Mouse (Mus musculus) MEL (cell line): ENCODE measurements around the gene Crk. TPM values are rescaled to one million over a fixed set of nuclear protein-coding genes. Genes with fewer than 3 reads are reported as not detected.

Source experiments
- DNase-seq: peaks from one replicate; pipeline ENCODE4 v3.0.0; 2011; ENCODE audit warnings: low read depth, low spot score
- H3K27ac ChIP-seq: 2 replicates; pipeline ENCODE4 v1.5.1; 2012; ENCODE audit warnings: low read depth, mild to moderate bottlenecking, control low read depth, low read length, moderate library complexity; ENCODE audit not compliant: control insufficient read depth
- H3K27me3 ChIP-seq, 2 experiments: fragments of 150-350 bp in 1 of 2; sonication (generic) in 1 of 2; 2 replicates each; pipeline ENCODE4 v1.6.1; 2012; ENCODE audit warnings: low read length in 2 of 2, mild to moderate bottlenecking in 2 of 2, improper control_type of control experiment in 1 of 2, moderate library complexity in 1 of 2; ENCODE audit not compliant: insufficient read depth in 2 of 2, control insufficient read depth in 1 of 2
- H3K36me3 ChIP-seq, 2 experiments: 2 replicates each; pipeline ENCODE4 v1.6.1; 2012 to 2014; ENCODE audit warnings: low read length in 2 of 2, improper control_type of control experiment in 1 of 2, inconsistent platforms in 1 of 2, mild to moderate bottlenecking in 1 of 2; ENCODE audit not compliant: insufficient read depth in 2 of 2, control insufficient read depth in 1 of 2
- H3K4me1 ChIP-seq, 2 experiments: fragments of 150-350 bp in 1 of 2; sonication (generic) in 1 of 2; 2 replicates each; pipeline ENCODE4 v1.6.1; 2012; ENCODE audit warnings: low read length in 2 of 2, improper control_type of control experiment in 1 of 2, mild to moderate bottlenecking in 1 of 2; ENCODE audit not compliant: insufficient read depth in 2 of 2, control insufficient read depth in 1 of 2
- H3K4me3 ChIP-seq, 2 experiments: fragments of 150-350 bp in 1 of 2; sonication (generic) in 1 of 2; 2 replicates each; pipeline ENCODE4 v1.5.1; 2012; ENCODE audit warnings: low read depth in 2 of 2, low read length in 2 of 2, mild to moderate bottlenecking in 2 of 2, moderate library complexity in 2 of 2, control low read depth in 1 of 2, improper control_type of control experiment in 1 of 2; ENCODE audit not compliant: control insufficient read depth in 1 of 2, insufficient read depth in 1 of 2
- H3K79me2 ChIP-seq: 2 replicates; pipeline ENCODE4 v1.6.1; 2012; ENCODE audit warnings: mild to moderate bottlenecking, low read length, moderate library complexity; ENCODE audit not compliant: control insufficient read depth, poor library complexity, insufficient read depth
- H3K9ac ChIP-seq: 2 replicates; pipeline ENCODE4 v1.6.1; 2012; ENCODE audit warnings: low read depth, mild to moderate bottlenecking, control low read depth, low read length, moderate library complexity; ENCODE audit not compliant: control insufficient read depth, poor library complexity, severe bottlenecking
- H3K9me3 ChIP-seq: fragments of 150-350 bp; sonication (generic); replicated peaks from 2 replicates; pipeline ENCODE4 v1.6.1; 2012; ENCODE audit warnings: mild to moderate bottlenecking, low read length, improper control_type of control experiment, moderate library complexity; ENCODE audit not compliant: insufficient read depth
- BHLHE40 ChIP-seq: IDR thresholded peaks from 2 replicates; pipeline ENCODE4 v1.6.1; 2012; ENCODE audit warnings: low read depth, mild to moderate bottlenecking, inconsistent platforms, low read length, improper control_type of control experiment, borderline replicate concordance
- CHD1 ChIP-seq: IDR thresholded peaks from 2 replicates; pipeline ENCODE4 v1.6.1; 2012; ENCODE audit warnings: low read depth, mild to moderate bottlenecking, inconsistent platforms, low read length, improper control_type of control experiment
- CTCF ChIP-seq, 3 experiments: IDR thresholded peaks in 2 of 3; conservative IDR thresholded peaks in 1 of 3; 2 replicates each; pipeline ENCODE4 v1.5.1; 2011 to 2012; ENCODE audit warnings: low read length in 3 of 3, low read depth in 2 of 3, mild to moderate bottlenecking in 2 of 3, improper control_type of control experiment in 1 of 3, inconsistent platforms in 1 of 3, mixed read lengths in 1 of 3, moderate library complexity in 1 of 3; ENCODE audit not compliant: control insufficient read depth in 1 of 3, insufficient read depth in 1 of 3, poor library complexity in 1 of 3, severe bottlenecking in 1 of 3
- ELF1 ChIP-seq: IDR thresholded peaks from 2 replicates; pipeline ENCODE4 v1.6.1; 2014; ENCODE audit warnings: low read depth, mild to moderate bottlenecking, inconsistent platforms, low read length, improper control_type of control experiment, moderate library complexity
- ETS1 ChIP-seq: IDR thresholded peaks from 2 replicates; pipeline ENCODE4 v1.6.1; 2012; ENCODE audit warnings: low read depth, mild to moderate bottlenecking, inconsistent platforms, low read length, improper control_type of control experiment, moderate library complexity
- JUND ChIP-seq: IDR thresholded peaks from 2 replicates; pipeline ENCODE4 v1.6.1; 2011; ENCODE audit warnings: low read depth, mild to moderate bottlenecking, improper control_type of control experiment, low read length
- MAX ChIP-seq: IDR thresholded peaks from 2 replicates; pipeline ENCODE4 v1.6.1; 2011; ENCODE audit warnings: low read length, improper control_type of control experiment
- MEF2A ChIP-seq: IDR thresholded peaks from 2 replicates; pipeline ENCODE4 v1.6.1; 2014; ENCODE audit warnings: low read depth, mild to moderate bottlenecking, inconsistent platforms, low read length, improper control_type of control experiment; ENCODE audit not compliant: poor library complexity, insufficient replicate concordance, severe bottlenecking; ENCODE audit errors: extremely low read depth
- MXI1 ChIP-seq: IDR thresholded peaks from 2 replicates; pipeline ENCODE4 v1.6.1; 2011; ENCODE audit warnings: mild to moderate bottlenecking, low read depth, low read length, improper control_type of control experiment
- MYC ChIP-seq: IDR thresholded peaks from 2 replicates; pipeline ENCODE4 v1.6.1; 2011; ENCODE audit warnings: low read depth, mild to moderate bottlenecking, low read length, improper control_type of control experiment, moderate library complexity
- POLR2A ChIP-seq, 2 experiments: IDR thresholded peaks; 2 replicates each; pipeline ENCODE4 v1.6.1; 2011 to 2012; ENCODE audit warnings: low read length in 2 of 2, mild to moderate bottlenecking in 2 of 2, control low read depth in 1 of 2, improper control_type of control experiment in 1 of 2, low read depth in 1 of 2, moderate library complexity in 1 of 2; ENCODE audit not compliant: control insufficient read depth in 1 of 2, insufficient read depth in 1 of 2, poor library complexity in 1 of 2
- RCOR1 ChIP-seq: IDR thresholded peaks from 2 replicates; pipeline ENCODE4 v1.6.1; 2012; ENCODE audit warnings: low read depth, mild to moderate bottlenecking, inconsistent platforms, low read length, improper control_type of control experiment
- SIN3A ChIP-seq: IDR thresholded peaks from 2 replicates; pipeline ENCODE4 v1.6.1; 2012; ENCODE audit warnings: low read length, improper control_type of control experiment, inconsistent platforms
- TAL1 ChIP-seq: IDR thresholded peaks from 2 replicates; pipeline ENCODE4 v1.6.1; 2012; ENCODE audit warnings: mild to moderate bottlenecking, inconsistent platforms, low read length, moderate library complexity, mixed read lengths
- TCF12 ChIP-seq: IDR thresholded peaks from 2 replicates; pipeline ENCODE4 v1.6.1; 2014; ENCODE audit warnings: low read depth, mild to moderate bottlenecking, inconsistent platforms, low read length, improper control_type of control experiment, moderate library complexity
- UBTF ChIP-seq: IDR thresholded peaks from 2 replicates; pipeline ENCODE4 v1.6.1; 2012; ENCODE audit warnings: low read depth, mild to moderate bottlenecking, inconsistent platforms, low read length, improper control_type of control experiment, moderate library complexity, borderline replicate concordance; ENCODE audit not compliant: insufficient read depth
- USF1 ChIP-seq: IDR thresholded peaks from 2 replicates; pipeline ENCODE4 v1.6.1; 2014; ENCODE audit warnings: low read depth, mild to moderate bottlenecking, inconsistent platforms, low read length, improper control_type of control experiment, moderate library complexity
- USF2 ChIP-seq, 2 experiments: IDR thresholded peaks; 2 replicates each; pipeline ENCODE4 v1.6.1; 2011 to 2012; ENCODE audit warnings: improper control_type of control experiment in 2 of 2, low read length in 2 of 2, borderline replicate concordance in 1 of 2, inconsistent platforms in 1 of 2, low read depth in 1 of 2, mild to moderate bottlenecking in 1 of 2; ENCODE audit not compliant: insufficient read depth in 1 of 2
- ZC3H11A ChIP-seq: IDR thresholded peaks from 2 replicates; pipeline ENCODE4 v1.6.1; 2012; ENCODE audit warnings: low read depth, mild to moderate bottlenecking, inconsistent platforms, low read length, improper control_type of control experiment
- ZKSCAN1 ChIP-seq: IDR thresholded peaks from 2 replicates; pipeline ENCODE4 v1.6.1; 2012; ENCODE audit warnings: low read depth, mild to moderate bottlenecking, inconsistent platforms, low read length, improper control_type of control experiment, moderate library complexity
- ZMIZ1 ChIP-seq: IDR thresholded peaks from 2 replicates; pipeline ENCODE4 v1.6.1; 2012; ENCODE audit warnings: low read depth, mild to moderate bottlenecking, inconsistent platforms, low read length, improper control_type of control experiment, moderate library complexity
- ZNF384 ChIP-seq: IDR thresholded peaks from 2 replicates; pipeline ENCODE4 v1.6.1; 2012; ENCODE audit warnings: low read depth, mild to moderate bottlenecking, inconsistent platforms, low read length, improper control_type of control experiment
- polyA plus RNA-seq, 2 experiments: library from polyadenylated mRNA; stranded (reverse) in 1 of 2; unstranded in 1 of 2; fragments of >175 nt in 1 of 2; fragments of >200 nt in 1 of 2; gene quantifications; 2 replicates each; pipeline versions ENCODE4 v1.2.1 to v1.2.4; 2012; ENCODE audit warnings: low replicate concordance in 2 of 2, low read depth in 1 of 2; ENCODE audit not compliant: insufficient read length in 2 of 2, insufficient read depth in 1 of 2, missing spikeins in 1 of 2
- total RNA-seq: library from RNA; depleted of rRNA; stranded (reverse); fragments of 300-350 nt; gene quantifications from 2 replicates; pipeline ENCODE4 v1.2.3, GENCODE M21; 2012

Gene Crk
- total and polyA plus RNA-seq, 3 experiments: 33.8 to 68.0 (median 66.2) TPM

GRCm38 (mm10) chr11:75651426-75652221 is 27.4 kb upstream of the Crk start (continued):
- peak; percentile 73; the same call in 1 of the 2 replicates for TF ChIP-seq CHD1
- TF ChIP-seq USF2 (IDR thresholded peaks at IDR 0.05; ENCODE audit: borderline replicate concordance in 1 of 2, insufficient read depth in 1 of 2, low read depth in 1 of 2, low read length in 2 of 2): no peak
- no peak for TF ChIP-seq JUND
- no peak for TF ChIP-seq ZC3H11A
- peak; percentile 78; the same call in 1 of the 2 replicates for TF ChIP-seq UBTF
- no peak for TF ChIP-seq MEF2A
- TF ChIP-seq ZKSCAN1: no peak
- no peak for TF ChIP-seq ZNF384
- TF ChIP-seq MYC: 0 out of 2 replicates have a peak, but pooled peaks have one; percentile 53
- TF ChIP-seq MAX: no peak
- TF ChIP-seq ZMIZ1: no peak
- no peak; the same call in 1 of the 2 replicates for TF ChIP-seq ELF1
- peak; percentile 68 to 81 for TF ChIP-seq POLR2A (IDR thresholded peaks at IDR 0.05; ENCODE audit: control insufficient read depth in 1 of 2, insufficient read depth in 1 of 2, low read depth in 1 of 2, low read length in 2 of 2, poor library complexity in 1 of 2)
- TF ChIP-seq RCOR1: no peak
- TF ChIP-seq CTCF (IDR thresholded peaks at IDR 0.05 in 2 of 3, conservative IDR thresholded peaks at IDR 0.05 in 1 of 3; ENCODE audit: control insufficient read depth in 1 of 3, insufficient read depth in 1 of 3, low read depth in 2 of 3, low read length in 3 of 3, poor library complexity in 1 of 3, severe bottlenecking in 1 of 3): no peak; a peak in 1 of 6 replicates
- no peak; the same call in 1 of the 2 replicates for TF ChIP-seq TCF12
- TF ChIP-seq USF1: no peak
- no peak for TF ChIP-seq BHLHE40
- no peak for TF ChIP-seq TAL1
- TF ChIP-seq, all 39 proteins: peak for 13

- peaks cover 4 to 34% of the 10 kb centered on the region in 2 experiments for H3K4me1 ChIP-seq
- H3K79me2 ChIP-seq: peaks cover 16% of the 10 kb centered on the region
- peak overlapping the region; percentile 77 to 84 for H3K4me3 ChIP-seq
- no peaks in the 10 kb centered on the region for H3K9me3 ChIP-seq
- H3K27me3 ChIP-seq: no peaks in the 10 kb centered on the region
- TF ChIP-seq BHLHE40 (peak; percentile 93), ETS1 (0 out of 2 replicates have a peak, but pooled peaks have one; percentile 11), MYC (peak; percentile 82), CTCF (IDR thresholded peaks at IDR 0.05 in 2 of 3, conservative IDR thresholded peaks at IDR 0.05 in 1 of 3; ENCODE audit: control insufficient read depth in 1 of 3, insufficient read depth in 1 of 3, low read depth in 2 of 3, low read length in 3 of 3, poor library complexity in 1 of 3, severe bottlenecking in 1 of 3) (no peak), MAX (peak; percentile 85), MXI1 (peak; percentile 90), ZNF384 (no peak), SIN3A (0 out of 2 replicates have a peak, but pooled peaks have one; percentile 35)
- DNase-seq: no peak
- peaks cover 0 to 9% of the 10 kb centered on the region in 2 experiments; a peak in 2 of 4 replicates for H3K36me3 ChIP-seq
- peak overlapping the region; percentile 85 for H3K9ac ChIP-seq
- peak overlapping the region; percentile 90 for H3K27ac ChIP-seq
These were observed 26.7 kb upstream of the Crk start for GRCm38 (mm10) chr11:75652222-75652941.
